Mouse (Mus musculus) inflammation-experienced regulatory T-cells, adult 16 weeks (primary cell): Measurements from ENCODE around the gene Stac. TPM values are rescaled to one million over a fixed set of nuclear protein-coding genes. Genes with fewer than 3 reads are reported as not detected.

Source experiments
- polyA plus RNA-seq: library from polyadenylated mRNA; unstranded; fragments of 100-300 nt; shearing (Covaris generic); gene quantifications from one replicate; pipeline ENCODE4 v1.2.1, GENCODE M21; 2017

Stac gene
- not detected for polyA plus RNA-seq

DNA sequence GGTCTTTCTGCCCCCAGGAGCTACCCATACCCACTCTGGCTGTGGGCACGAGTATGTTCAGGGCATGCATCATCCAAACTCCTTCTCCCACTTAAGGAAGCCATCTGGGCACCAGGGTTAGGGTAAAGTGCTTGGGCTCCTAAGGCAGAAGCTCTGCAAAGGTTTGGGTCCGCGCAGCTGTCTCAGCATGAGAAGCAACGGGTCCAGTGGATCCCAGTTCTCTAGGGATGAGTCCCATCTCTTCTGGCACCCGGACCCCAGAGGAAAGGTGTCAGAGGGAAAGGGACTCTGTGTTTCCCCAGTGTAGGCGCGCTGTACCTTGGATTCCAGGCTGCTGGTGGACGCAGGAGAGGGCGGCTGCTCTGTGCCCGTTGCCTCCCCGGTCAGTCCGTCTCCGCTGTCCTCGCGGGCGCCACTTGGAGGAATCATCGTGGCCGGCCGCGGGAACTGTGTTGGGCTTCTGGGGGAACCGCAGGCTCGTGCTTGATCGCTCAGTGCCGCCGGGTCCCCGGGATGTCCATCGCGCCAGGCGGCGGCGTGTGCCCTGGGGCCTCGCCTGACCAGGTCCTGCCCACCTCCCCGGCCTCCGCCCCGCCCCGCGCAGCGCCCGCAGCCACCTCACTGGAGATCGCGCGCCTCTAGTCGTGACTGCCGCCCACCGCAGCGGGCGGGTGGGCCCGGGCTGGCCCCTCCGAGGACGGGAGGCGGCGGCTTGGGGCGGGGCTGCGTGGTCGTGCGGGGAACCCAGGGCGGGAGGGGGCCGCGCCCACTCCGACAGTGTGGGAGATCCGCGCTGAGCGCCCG lies at the start of gene Stac:
Gene Stac (minus strand): TSS at position 669 of the 804 bp plus-strand sequence.

